Mouse (Mus musculus) stomach, postnatal 0 days (tissue): ENCODE data around the gene Usp40.

Experiments
- CTCF ChIP-seq: IDR thresholded peaks from 2 replicates; pipeline ENCODE4 v1.5.1; 2016; ENCODE audit warnings: antibody characterized with exemption, low read depth, mild to moderate bottlenecking, moderate library complexity
- EP300 ChIP-seq: optimal IDR thresholded peaks from 2 replicates; pipeline ENCODE3; 2016; ENCODE audit warnings: antibody characterized with exemption

GRCm38 (mm10) chr1:88008211-88008697 is at the start of gene Usp40:
- 0 out of 2 replicates have a peak, but pooled peaks have one; percentile 8 for TF ChIP-seq CTCF
- TF ChIP-seq EP300, result no peak
